Mouse (Mus musculus) left cerebral cortex, adult 9 months (tissue): ENCODE measurements around the gene Mapk7.
A peak's percentile ranks its signal among the peaks of the same experiment; 100 is the strongest.

Experiments
- DNase-seq, 2 experiments: peaks; one replicate each; pipeline ENCODE4 v3.0.0; 2022; ENCODE audit warnings: low spot score in 2 of 2

The Mapk7 gene

DNA sequence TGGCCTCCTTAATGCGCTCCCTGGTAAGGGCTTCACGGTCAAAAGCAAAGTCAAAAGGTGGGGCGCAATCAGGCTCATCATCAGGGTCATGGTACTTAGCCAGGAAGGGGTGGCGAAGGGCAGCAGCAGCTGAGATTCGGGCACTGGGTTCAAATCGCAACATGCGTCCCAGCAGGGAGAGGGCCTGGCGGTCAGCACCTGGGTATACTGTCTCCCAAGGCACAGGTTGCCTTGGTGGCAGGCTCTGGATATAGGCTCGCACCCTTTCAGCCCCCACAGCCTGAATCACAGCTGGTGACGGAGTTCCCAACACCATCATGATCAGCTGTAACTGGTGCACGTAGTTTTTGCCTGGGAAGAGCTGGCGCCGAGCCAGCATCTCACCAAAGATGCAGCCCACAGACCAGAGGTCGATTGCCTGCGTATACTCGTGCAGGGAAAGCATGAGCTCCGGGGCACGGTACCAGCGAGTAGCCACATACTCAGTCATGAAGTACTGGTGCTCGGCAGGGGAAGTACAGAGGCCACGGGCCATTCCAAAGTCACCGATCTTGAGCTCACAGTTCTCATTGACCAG lies 3.2 kb downstream of the Mapk7 start:
- DNase-seq = no peak

DNA sequence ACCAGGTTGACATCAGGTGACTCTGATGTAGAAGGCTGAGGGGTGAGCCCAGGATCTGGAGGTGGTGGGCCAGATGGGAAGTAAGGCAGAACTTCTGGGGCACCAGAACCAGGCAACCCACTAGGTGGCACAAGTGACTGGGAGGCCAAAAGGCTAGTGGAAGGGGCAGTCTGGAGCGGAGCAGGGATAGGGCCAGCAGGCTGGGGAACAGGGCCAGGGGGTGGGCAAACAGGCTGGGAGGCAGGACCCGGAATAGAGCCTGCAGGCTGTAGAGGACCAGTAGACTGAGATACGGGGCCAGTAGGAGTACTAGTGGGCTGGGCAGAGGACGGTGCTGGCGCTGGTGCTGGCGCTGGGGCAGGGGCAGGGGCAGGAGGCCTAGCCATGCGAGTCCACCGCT lies 4.3 kb downstream of the Mapk7 start:
- no peak for DNase-seq

DNA sequence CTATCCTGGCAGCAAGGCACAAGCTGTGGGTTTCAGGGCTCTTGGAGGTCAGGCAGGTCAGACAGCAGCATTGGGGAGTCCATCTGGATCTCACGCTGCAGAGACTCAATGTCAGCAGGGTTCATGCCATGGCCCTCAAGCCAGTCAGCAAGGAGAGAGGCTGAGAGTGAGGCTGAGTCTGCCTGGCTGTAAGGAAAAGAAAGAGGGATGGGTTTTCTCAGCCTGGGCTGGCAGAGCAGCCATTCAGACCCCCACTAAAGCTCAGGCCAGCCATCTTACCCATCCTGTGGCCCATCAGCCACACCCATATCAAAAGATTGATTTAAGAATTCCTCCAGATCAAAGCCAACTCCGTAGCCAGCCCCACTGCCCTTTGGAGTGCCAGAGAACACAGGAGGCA lies 5.1 kb downstream of the Mapk7 start:
- DNase-seq = no peak

DNA sequence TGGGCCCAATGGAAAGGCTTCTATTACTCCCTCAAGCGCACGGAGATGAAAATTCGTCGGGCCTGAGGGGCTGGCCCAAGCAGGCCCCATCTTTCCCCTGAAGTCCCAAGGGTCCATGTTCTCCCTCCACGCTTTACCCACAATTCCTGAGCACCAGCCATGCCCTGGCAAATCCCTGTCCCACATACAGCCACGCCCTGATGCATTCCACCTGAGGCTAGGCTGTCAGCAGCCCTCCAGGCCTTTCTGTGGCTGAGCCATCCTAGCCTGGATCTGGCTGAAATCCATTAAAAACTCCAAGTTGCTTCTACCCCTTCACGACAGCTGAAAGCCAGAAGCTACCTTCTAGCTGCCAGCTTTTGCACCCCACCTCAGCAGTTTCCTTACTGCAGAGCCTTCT lies 6.3 kb downstream of the Mapk7 start:
- DNase-seq = no peak

DNA sequence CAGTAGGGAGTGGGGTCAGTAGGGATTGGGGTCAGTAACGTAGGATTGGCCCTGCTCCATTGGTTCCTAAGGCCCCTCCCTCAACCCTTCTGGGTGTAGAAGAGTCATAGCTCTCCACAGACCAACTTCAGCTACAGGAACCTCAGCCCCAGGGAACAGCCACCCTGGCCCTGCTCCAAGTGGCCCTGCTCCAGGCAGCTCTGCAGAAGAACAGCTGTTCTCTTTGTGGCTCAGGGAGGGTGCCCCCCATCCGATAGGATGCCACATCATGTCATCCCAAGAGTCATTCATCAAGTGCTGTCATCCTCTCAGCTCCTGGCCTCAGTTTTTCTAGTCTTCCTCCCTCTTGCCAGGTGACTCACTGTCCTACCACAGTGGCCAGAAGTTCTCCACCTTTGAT lies 6.8 kb downstream of the Mapk7 start:
- DNase-seq = peak in 1 of 2 experiments; percentile 46

DNA sequence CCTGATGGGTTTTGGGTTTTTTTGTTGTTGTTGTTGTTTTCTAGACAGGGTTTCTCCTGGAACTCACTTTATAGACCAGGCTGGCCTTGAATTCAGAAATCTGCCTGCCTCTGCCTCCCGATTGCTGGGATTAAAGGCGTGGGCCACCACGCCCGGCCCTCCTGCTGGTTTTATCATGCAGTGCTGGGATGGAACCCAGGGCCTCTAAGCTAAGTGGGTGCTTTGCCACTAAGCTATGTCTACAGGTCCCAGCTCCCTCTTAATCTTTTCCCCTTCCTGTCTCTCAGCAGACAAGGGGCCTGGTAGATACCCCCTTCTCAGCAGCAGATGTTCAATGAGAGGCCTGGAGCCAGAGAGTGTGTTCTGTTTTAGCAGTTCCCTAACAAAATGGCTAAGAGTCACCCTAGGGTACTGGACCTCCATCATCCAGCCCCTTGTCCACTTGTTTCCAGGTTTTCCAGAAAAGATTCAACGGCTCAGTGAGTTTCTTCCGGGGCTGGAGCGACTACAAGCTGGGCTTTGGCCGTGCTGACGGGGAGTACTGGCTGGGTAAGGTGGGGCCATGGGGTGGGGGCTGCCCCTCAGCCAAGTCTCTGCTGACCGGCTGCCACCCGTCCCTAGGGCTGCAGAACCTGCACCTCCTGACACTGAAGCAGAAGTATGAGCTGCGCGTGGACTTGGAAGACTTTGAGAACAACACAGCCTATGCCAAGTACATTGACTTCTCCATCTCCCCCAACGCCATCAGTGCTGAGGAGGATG lies 7.6 kb downstream of the Mapk7 start:
- DNase-seq = no peak

DNA sequence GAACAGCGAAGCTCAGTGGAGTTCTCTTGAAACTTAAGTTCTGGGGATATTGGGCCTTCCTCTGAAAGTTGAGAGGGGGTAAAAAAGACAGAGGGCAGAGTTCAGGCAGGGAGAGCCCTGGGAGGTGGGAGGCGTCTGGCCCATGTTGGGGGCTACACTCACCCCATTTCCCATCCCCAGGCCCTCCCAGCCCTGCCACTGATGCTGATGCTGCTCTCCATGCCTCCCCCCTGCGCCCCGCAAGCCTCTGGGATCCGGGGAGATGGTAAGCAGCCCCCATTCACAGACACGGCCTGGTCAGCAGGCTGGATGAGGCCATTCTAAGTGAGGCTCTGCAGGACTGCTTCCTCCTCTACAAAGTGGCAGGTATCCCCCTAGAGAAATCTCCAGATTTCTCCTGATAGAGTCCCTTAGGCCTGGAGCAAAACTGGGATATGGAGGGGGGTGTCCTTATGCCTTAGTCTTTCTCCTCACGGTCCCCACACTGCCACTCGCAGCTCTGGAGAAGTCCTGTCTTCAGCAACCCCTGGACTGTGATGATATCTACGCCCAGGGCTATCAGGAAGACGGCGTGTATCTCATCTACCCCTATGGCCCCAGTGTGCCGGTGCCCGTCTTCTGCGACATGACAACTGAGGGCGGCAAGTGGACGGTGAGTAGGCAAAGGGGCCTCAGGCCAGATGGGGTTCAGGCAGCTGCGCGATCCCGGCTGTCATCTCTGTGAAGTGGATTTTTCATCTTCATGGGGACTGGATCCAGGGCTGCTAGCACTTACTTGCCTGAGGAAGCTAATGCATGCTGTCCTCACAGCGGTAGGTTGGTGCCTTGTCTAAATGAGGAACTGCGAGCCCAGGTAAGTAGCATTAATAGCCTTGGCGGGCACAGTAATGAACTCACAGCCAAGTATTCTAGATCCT lies 8.4 kb downstream of the Mapk7 start:
- DNase-seq = no peak

DNA sequence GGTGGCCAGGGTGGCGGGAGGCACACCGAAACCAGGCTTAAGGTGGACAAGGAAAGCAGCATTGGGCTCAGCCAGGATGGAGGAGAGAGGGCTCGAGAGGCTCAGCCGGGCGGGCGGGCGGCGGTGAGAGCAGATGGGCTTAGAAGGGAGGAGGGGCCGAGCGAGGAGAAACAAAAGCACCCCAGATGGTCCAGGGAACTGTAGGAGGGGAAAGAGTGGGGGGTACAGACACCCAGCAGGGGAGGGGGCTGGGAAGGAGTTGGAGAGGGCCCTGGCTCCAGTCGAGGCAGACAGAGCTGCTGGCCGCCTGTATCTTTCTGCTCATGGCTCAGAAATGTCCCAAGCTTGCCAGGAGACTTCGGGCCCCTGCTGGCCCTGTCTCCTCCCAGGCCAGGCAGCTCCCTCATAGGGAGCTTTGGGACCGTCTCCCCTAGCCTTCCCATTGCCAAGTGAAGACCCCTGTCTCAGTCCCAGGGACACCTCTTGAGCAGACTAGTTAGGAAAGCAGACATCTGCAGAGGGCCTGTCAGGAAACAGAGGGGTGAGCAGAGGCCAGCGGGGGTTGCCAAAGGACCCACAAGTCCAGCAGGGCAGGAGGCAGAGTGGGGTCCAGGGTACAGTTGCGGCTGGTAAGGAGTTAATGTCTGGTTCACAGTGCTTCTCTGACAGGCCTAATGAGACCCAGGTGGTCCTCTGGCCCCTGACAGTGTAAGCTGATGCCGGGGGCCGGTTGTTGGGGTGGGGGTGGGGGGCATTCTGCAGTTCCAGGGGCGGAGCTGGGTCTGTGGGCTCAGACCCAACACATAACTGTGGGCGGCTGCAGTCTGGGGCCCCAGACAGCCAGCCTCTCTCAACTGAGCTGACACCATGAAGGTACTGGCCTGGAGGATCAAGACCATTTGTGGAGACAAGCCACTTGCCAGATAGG lies 9.3 kb downstream of the Mapk7 start, which contains the start of gene Mfap4:
TSS of gene Mfap4 (plus strand) at position 819 of the 928 bp plus-strand sequence.
- DNase-seq = peak in 1 of 2 experiments; percentile 75

DNA sequence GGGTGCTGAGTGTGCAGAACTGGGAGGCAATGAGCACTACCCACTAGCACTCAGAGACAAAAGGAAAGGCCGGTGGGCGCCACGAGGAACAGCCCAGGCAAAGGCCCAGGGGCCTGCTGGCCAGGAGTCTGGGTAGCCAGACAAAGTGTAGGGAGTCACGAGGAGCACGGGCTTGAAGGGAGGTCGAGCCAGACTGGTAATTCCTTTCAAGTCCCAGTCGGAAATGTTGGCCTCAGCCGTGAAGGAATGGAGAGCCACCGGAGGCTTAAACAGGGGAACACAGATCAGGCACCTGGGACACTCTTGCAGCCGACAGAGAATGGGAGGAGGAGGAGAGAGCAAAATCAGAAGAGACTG lies 10.0 kb downstream of the Mapk7 start:
- no peak for DNase-seq

DNA sequence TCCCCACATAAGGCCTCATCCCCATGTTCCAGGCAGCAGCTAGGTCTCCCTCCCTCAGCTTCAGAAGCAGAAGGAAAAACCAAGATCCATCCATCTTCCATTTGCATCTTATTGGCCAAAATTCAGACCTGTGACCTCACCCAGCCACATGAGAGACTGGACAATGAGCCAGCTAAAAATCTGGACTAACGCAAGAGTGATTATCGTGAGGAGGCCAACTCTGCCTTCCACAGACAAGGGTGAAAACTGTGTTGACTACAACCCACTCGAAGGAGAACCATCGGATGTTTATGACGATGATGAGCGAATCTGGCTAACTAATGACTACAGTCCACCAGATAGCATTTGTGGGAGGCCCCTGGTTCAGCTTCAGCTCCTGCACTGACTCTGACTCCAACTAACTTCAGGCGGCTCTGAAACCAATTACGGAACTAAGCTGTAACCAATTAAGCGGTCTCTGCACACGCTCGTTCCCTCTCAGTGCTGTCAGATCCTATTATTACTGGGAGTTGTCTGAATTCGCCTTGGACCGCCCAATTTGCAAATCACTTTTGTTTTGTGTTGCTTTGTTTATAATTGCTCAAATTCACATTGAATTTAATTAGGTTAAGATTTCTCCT lies 10.9 kb downstream of the Mapk7 start:
- DNase-seq = no peak

DNA sequence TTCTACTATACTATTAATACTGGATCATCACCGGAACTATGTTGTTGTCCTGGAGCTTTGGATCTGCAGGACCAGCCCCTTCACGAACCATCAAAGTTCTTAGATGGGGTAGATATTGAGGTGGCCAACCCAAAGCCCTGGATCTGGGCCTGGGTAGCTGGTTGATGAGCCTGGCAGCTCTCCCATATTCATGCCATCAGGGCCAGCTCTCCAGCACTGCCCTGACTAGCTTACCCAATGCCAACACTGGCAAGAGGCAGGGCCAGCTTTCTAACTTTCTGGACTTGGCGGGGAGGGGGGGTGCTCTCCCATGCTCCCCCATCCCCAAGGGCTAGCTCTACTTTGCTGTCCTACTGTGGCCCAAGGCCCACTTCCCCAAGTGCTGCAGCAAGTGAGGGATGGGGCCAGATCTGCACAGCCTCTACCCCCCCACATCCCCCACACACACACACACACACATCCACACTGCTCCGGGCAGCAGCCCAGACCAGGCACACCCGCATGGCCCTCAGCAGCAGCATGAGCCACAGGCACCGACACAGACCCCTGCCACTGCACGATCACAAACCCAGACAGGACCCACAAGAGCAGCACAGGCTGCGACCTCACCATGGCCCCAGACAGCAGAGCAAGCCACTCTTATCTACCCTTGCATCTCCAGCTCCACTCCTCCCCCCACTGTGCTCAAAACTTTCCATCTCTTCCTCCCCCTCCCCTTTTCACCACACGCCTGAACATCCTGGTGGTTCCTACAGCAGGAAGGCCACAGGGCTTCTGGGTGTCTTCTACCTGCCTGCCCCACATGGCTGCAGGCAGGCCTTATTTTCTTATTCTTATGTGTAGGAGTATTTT lies 12.7 kb downstream of the Mapk7 start:
- DNase-seq = no peak

DNA sequence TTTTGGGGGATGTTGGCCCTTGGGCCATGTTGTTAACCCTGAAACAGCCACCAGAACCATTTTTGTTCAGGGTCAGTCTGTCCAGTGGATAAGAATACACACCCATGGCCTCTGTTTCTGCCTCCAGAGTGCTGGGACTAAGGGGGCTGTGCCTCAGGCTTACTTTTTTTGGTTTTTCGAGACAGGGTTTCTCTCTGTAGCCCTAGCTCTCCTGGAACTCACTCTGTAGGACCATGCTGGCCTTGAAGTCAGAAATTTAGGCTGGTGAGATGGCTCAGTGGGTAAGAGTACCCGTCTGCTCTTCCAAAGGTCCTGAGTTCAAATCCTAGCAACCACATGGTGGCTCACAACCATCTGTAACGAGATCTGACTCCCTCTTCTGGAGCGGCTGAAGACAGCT lies 15.4 kb downstream of the Mapk7 start:
- no peak for DNase-seq

DNA sequence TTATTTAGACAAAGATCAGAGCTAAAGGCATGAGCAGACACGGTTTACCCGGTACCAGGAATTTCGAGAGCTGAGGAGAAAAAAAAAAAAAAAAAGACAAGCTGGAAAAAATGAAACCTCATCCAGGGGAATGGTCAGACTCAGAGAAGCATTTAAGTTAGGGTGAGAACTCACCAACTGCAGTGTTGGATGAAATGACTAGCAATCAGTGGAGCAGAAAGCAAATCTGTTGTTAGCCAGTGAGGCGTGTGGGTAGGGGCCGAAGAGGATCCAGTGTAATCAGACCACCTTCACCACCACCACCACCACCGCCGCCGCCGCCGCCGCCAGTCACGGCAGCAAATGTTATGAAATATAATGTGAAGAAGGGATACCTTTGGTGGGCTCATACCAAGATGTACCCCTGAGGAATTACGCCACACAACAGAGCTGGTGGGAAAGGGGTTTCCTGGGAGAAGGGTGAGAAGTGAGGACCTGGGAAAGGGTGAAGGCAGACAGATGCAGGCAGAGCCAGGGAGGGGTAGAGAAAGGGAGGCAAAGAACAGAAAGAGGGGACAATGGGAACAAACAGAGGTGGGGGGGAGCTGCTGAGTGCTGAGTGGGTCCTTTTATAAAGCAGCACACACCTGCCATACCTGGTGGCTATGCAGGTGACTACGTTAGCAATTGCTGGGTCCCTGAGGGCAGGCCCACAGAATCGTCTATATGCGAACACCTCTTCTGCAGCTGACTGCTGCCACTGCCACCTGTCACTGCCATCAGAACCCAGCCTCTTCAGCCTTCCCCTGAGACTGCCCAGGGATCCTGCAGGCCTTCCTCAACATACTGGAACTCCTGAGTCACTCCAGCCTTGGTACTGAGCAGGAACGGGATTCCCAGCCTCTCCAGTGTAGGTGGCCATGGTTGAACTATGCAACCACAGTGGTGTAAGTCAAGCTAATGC lies 16.4 kb downstream of the Mapk7 start:
- DNase-seq = no peak

DNA sequence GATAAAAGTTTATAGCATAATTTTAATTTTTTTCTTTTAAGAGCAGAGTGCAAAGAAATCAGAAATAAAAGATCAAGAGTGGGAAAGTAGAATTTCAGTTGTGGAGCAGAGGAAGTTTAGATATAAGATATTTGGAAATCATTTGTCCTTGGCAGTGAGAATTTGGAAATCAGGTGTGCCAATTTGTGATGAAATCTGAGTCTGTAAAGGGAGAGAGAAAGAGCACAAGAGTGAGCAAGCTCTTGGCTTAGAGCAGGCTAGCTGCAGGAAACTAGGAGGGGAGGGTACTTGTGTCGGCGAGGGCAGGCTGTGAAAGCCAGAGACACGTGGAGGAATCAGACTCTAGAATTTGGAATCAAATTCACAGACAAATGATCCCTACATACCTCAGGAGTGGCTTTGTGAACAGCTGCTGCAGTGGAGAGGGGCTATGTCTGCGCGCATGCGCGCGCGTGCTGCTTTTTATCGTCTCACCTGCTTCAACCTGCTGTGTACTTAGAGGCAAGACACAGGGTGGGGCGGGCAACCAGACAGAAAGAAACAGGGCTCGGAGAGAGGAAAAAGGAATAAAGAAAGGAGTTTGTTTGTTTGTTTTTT lies 17.3 kb downstream of the Mapk7 start:
- DNase-seq = peak in 1 of 2 experiments; percentile 47

DNA sequence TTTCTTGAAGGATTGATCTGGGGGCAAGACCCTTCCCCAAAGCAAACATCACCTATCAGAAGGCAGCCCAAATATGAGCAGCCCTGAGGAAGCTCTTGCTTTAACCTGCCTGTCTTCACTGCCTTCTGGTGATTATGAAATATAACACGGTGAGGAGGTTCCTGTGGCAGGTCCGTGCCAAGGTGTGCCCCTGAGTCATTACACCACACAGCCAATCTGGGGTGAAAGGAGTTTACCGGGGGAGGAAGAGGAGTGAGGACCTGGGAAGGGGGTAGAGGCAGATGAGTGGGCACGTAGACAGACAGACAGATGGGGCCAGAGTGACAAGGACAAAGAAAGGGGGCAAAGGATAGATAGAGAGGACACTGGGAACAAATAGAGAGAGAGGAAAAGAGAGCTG lies 20.6 kb downstream of the Mapk7 start:
- DNase-seq = no peak

DNA sequence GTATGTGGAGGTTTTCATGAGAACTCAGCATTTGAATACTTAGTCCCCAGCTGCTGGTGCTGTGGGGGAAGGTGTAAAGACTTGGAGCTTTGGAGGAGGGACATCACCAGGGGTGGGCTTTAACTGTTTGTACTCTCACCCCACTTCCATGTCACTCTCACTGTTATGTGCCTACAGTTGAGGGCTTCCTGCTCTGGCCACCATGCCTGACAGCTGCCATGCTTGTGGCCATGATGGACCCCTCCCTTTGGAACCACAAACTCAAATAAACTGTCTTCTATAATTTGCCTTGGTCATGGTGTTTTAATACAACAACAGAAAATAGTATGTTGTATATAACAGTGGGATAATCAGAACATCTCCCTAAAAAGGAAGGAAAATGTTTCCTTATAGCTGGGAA lies 23.3 kb downstream of the Mapk7 start:
- DNase-seq = no peak

DNA sequence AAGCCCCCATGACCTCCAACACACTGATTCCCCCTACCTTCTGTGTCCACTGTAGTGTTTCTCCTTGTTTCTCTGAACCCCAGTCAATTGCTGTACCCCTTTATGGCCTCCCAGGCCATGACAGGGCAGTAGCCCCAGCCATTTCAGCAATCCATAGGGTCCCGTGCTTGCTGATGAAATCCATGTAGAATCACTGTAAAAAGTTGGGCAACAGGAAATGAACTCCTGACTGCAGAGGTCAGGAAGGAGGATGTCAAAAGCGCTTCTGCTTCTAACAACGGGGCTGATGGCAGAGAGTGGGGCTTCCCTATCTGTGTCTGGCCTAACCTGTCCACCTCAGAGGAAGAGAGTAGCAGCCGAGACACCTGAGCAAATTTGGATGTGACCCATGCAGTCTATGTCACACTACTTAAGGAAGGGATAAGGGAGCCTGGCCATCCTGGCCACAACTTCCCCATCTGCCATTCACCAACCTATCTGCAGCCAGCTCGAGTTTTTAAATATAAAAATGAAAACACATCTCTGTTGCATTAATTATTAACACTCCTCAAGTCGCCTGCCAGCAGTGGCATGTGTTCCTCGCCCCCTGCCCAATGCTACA lies 24.8 kb downstream of the Mapk7 start:
- DNase-seq = no peak

DNA sequence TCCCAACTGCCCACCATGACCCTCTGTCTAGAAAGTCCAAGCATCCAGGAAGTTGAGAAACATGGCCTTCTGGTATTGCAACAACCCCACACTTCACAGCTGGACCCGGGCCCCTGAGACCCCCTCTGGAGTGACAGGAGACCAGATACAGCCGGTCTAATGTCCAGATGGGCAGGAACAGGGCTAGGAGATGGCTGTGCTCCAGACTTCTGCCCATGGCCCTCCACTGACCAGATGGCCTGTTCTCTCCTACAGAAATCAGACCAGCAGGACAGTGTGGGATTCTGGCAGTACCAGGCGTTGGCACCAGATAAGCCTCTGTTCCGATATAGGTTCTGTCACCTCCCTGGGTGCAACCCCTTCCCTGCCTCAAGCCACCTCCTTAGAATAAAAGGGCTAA lies 25.7 kb downstream of the Mapk7 start:
- DNase-seq = no peak
